ENCODE assay signal across 12 mouse cellular contexts in the genomic region with DNA sequence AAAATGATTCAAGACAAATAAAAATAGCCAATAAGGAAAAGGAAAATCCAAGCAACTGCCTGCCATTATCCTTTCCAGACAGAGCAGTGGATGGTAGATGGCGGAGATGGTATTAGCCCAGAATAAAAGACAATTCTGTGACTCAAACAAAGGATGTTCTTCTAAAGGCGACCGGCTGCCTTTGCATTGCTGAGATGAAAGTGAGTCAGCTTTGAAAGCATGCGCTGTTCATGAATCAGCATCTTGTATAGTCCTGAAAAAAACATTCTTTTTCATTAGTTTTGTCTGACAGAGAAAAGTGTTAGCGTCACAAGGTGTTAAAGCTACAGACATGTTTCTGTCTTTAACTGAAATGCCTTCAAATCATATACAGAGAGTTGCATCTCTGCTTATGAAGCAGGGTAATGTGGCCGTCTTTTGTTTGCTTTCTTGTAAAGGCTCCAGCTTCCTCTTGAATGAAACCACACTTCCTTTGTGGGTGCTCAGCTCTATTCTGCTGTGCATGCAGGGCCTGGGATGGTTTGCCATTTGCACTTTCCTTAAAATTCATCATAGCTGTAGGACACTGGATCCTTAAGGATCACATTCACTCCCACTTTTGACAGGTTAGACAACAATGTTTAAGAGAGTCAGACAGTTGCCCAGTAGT. TPM values are rescaled to one million over a fixed set of nuclear protein-coding genes. Genes with fewer than 3 reads are reported as not detected.
A peak's percentile ranks its signal among the peaks of the same experiment; 100 is the strongest.
DNase-seq lines count a peak whose midpoint lies in the region; ATAC-seq and TF ChIP-seq lines count a peak whose summit lies in the region.
"Had no signal": no experiment of that assay in that cellular context is flagged by ENCODE, and none has a peak within 500 bp of the region (broad histone marks: within the 10 kb centered on the region; RNA-seq: fewer than 3 reads in every experiment).

No protein-coding gene starts in this region.

- peak; percentile 80 for ATAC-seq in megakaryocyte, adult 5-6 weeks (ENCODE audit: poor library complexity, severe bottlenecking)

- H3K36me3 ChIP-seq in C2C12 (ENCODE audit: control insufficient read depth, insufficient read depth) = no peaks in the 10 kb centered on the region
- H3K36me3 ChIP-seq in kidney, adult 2 months (ENCODE audit: control insufficient read depth, insufficient read depth, low read length) = no peaks in the 10 kb centered on the region
- H3K36me3 ChIP-seq: forebrain, embryonic 12.5 days had no signal

- no peak overlapping the region for H3K4me3 ChIP-seq in layer of hippocampus, adult 2 months
- no peak overlapping the region for H3K4me3 ChIP-seq in C2C12 (ENCODE audit: insufficient read depth, poor library complexity, severe bottlenecking)
- H3K4me3 ChIP-seq in kidney, adult 2 months (ENCODE audit: insufficient read depth, low read depth, low read length) = no peak overlapping the region
- H3K4me3 ChIP-seq: forebrain, embryonic 12.5 days had no signal

- 78% methylated on average over 6 of the region's 6 CpGs for WGBS in kidney, adult 2 months

- no peaks in the 10 kb centered on the region for H3K79me2 ChIP-seq in C2C12 (ENCODE audit: control insufficient read depth, insufficient read depth)

- H3K4me1 ChIP-seq in kidney, adult 2 months (ENCODE audit: control insufficient read depth, insufficient read depth, low read length) = no peaks in the 10 kb centered on the region

- TF ChIP-seq CTCF in layer of hippocampus, adult 2 months (conservative IDR thresholded peaks at IDR 0.05) = no peak
- no peak for TF ChIP-seq CTCF in C2C12 (IDR thresholded peaks at IDR 0.05; ENCODE audit: control insufficient read depth, insufficient read depth, insufficient read length)
- TF ChIP-seq CTCF in kidney, adult 2 months (conservative IDR thresholded peaks at IDR 0.05; ENCODE audit: insufficient read depth, insufficient read length, low read depth, low read length) = no peak

- peak overlapping the region; percentile 54 for H3K27ac ChIP-seq in layer of hippocampus, adult 2 months
- H3K27ac ChIP-seq in kidney, adult 2 months (ENCODE audit: insufficient read depth, low read depth, low read length) = no peak overlapping the region
- H3K27ac ChIP-seq: forebrain, embryonic 12.5 days had no signal

- no peaks in the 10 kb centered on the region for H3K27me3 ChIP-seq in C2C12 (ENCODE audit: control insufficient read depth, insufficient read depth, insufficient read length)
- no peaks in the 10 kb centered on the region for H3K27me3 ChIP-seq in kidney, adult 2 months (replicated peaks; ENCODE audit: control insufficient read depth, insufficient read depth, low read length)
- H3K27me3 ChIP-seq: forebrain, embryonic 12.5 days had no signal

- TF ChIP-seq POLR2A in kidney, adult 2 months (IDR thresholded peaks at IDR 0.05; ENCODE audit: low read depth, low read length) = no peak

- H3ac ChIP-seq in C2C12 (ENCODE audit: control insufficient read depth, insufficient read length, low read depth) = no peak overlapping the region

- H3K79me3 ChIP-seq in C2C12 (ENCODE audit: low read depth) = no peaks in the 10 kb centered on the region

- DNase-seq in layer of hippocampus, adult 2 months (ENCODE audit: low spot score in 2 of 2) = peak in 1 of 2 experiments; percentile 21
- no peak for DNase-seq in layer of hippocampus, postnatal 14 days (ENCODE audit: low spot score in 2 of 2)
- DNase-seq in T-cell, adult 2 months (ENCODE audit: low spot score) = peak; percentile 39
- DNase-seq in kidney, adult 2 months = no peak
- DNase-seq in adrenal gland, postnatal 25 days = no peak
- no peak for DNase-seq in testis, postnatal 10 days (ENCODE audit: low spot score)
- DNase-seq: kidney, postnatal 25 days; lung, postnatal 14 days; thymus, postnatal 36 days had no signal

TF ChIP-seq in C2C12, 6 proteins besides CTCF, POLR2A, EP300 and RAD21:
- TF ChIP-seq FOSL1 (IDR thresholded peaks at IDR 0.05; ENCODE audit: insufficient read depth, low read length, poor library complexity, severe bottlenecking) (peak; percentile 17), MAX (IDR thresholded peaks at IDR 0.05) (no peak)
TF ChIP-seq in C2C12: peak in this region for 1.

RNA-seq across cellular contexts. Expression of gene D16Ertd472e, which starts 44.4 kb away (rescaled TPM):
- total RNA-seq in layer of hippocampus, adult 2 months (2021) = 10 to 100 TPM; 15.8 to 16.8 TPM
- 10 to 100 TPM in 1 of 2 experiments, 1 to 10 TPM in 1; 9.5 to 10.9 TPM for total RNA-seq in layer of hippocampus, postnatal 14 days (2021)
- 5.2 TPM for polyA plus RNA-seq in C2C12 (2012; fragmentation: generic; extraction: Trizol)
- 10.9 and 15.6 TPM in 2 replicates for total RNA-seq in megakaryocyte, adult 5-6 weeks (2015)
- 16.5 and 17.8 TPM in 2 replicates for total RNA-seq in megakaryocyte, adult 5-6 weeks (2017)
- polyA plus RNA-seq in kidney, adult 2 months (2012; rRNA removed) = 1.1 and 1.9 TPM in 2 replicates
- total RNA-seq in adrenal gland, postnatal 25 days (2021) = 32.2 and 38.4 TPM in 2 replicates
